ENCODE assay signal across 28 mouse cellular contexts in genomic region chr6:127591467-127591866, GRCm38 (mm10). TPM values are rescaled to one million over a fixed set of nuclear protein-coding genes. Genes with fewer than 3 reads are reported as not detected.
DNase-seq lines count a peak whose midpoint lies in the region; ATAC-seq and TF ChIP-seq lines count a peak whose summit lies in the region.
"Had no signal": no experiment of that assay in that cellular context is flagged by ENCODE, and none has a peak within 500 bp of the region (broad histone marks: within the 10 kb centered on the region; RNA-seq: fewer than 3 reads in every experiment).

No protein-coding gene starts in this region.

- H3K27me3 ChIP-seq in intestine, postnatal 0 days (replicated peaks; ENCODE audit: control insufficient read depth, insufficient read depth, low read length) = no peaks in the 10 kb centered on the region
- H3K27me3 ChIP-seq in liver, embryonic 14.5 days (ENCODE audit: control insufficient read depth, insufficient read depth, low read length) = no peaks in the 10 kb centered on the region
- H3K27me3 ChIP-seq: forebrain, embryonic 15.5 days; hindbrain, embryonic 13.5 days; lung, embryonic 15.5 days; neural tube, embryonic 15.5 days had no signal

- H3K4me2 ChIP-seq in intestine, postnatal 0 days (replicated peaks; ENCODE audit: low read depth) = no peak overlapping the region
- no peak overlapping the region for H3K4me2 ChIP-seq in liver, embryonic 14.5 days (ENCODE audit: low read depth)
- H3K4me2 ChIP-seq: forebrain, embryonic 15.5 days; heart, embryonic 12.5 days; hindbrain, embryonic 13.5 days; limb, embryonic 15.5 days; lung, embryonic 15.5 days; midbrain, embryonic 12.5 days; neural tube, embryonic 15.5 days had no signal

- peak; percentile 39 for DNase-seq in thymus, postnatal 4 days
- DNase-seq in thymus, postnatal 36 days = no peak
- no peak for DNase-seq in liver, embryonic 14.5 days (ENCODE audit: low read depth in 3 of 3, low spot score in 3 of 3)
- no peak for DNase-seq in urinary bladder, postnatal 4 days (ENCODE audit: low spot score in 2 of 2)
- no peak for DNase-seq in kidney, postnatal 4 days
- DNase-seq in embryo, embryonic 10.5 days (ENCODE audit: low spot score) = no peak
- DNase-seq: adrenal gland, adult 2 months; cerebellum, adult 2 months; cerebellum, postnatal 25 days; gastrocnemius, adult 2 months; gastrocnemius, postnatal 36 days; heart, adult 18-20 months; heart, postnatal 4 days; kidney, adult 8-10 months; layer of hippocampus, adult 9-11 months; spleen, adult 18-20 months had no signal

- no peak for TF ChIP-seq CTCF in intestine, postnatal 0 days (IDR thresholded peaks at IDR 0.05; ENCODE audit: low read depth)
- TF ChIP-seq CTCF in liver, embryonic 14.5 days (IDR thresholded peaks at IDR 0.05; ENCODE audit: low read depth) = no peak

- H3K4me3 ChIP-seq in intestine, postnatal 0 days (ENCODE audit: low read depth, low read length) = no peak overlapping the region
- no peak overlapping the region for H3K4me3 ChIP-seq in liver, embryonic 14.5 days (ENCODE audit: insufficient read depth in 1 of 2, low read depth in 2 of 2, low read length in 2 of 2)
- H3K4me3 ChIP-seq: forebrain, embryonic 15.5 days; gastrocnemius, adult 2 months; heart, embryonic 12.5 days; hindbrain, embryonic 13.5 days; limb, embryonic 10.5 days; limb, embryonic 15.5 days; lung, embryonic 15.5 days; midbrain, embryonic 12.5 days; neural tube, embryonic 15.5 days had no signal

- H3K9ac ChIP-seq in intestine, postnatal 0 days (ENCODE audit: low read depth, low read length) = no peak overlapping the region
- H3K9ac ChIP-seq in liver, embryonic 14.5 days (replicated peaks) = no peak overlapping the region
- H3K9ac ChIP-seq: forebrain, embryonic 15.5 days; heart, embryonic 12.5 days; hindbrain, embryonic 13.5 days; limb, embryonic 15.5 days; lung, embryonic 15.5 days; midbrain, embryonic 12.5 days; neural tube, embryonic 15.5 days had no signal

- H3K4me1 ChIP-seq in intestine, postnatal 0 days (replicated peaks; ENCODE audit: control insufficient read depth, insufficient read depth, low read length) = no peaks in the 10 kb centered on the region
- peaks cover 6 to 19% of the 10 kb centered on the region in 2 experiments for H3K4me1 ChIP-seq in liver, embryonic 14.5 days (replicated peaks; ENCODE audit: control insufficient read depth in 2 of 2, insufficient read depth in 2 of 2, low read length in 1 of 2)
- H3K4me1 ChIP-seq: limb, embryonic 15.5 days; lung, embryonic 15.5 days had no signal

- TF ChIP-seq EP300 in liver, embryonic 14.5 days (IDR thresholded peaks at IDR 0.05; ENCODE audit: low read depth) = peak; percentile 83

- WGBS in intestine, postnatal 0 days = 36% methylated on average over 3 of the region's 3 CpGs
- WGBS in liver, embryonic 14.5 days (ENCODE audit: insufficient replicate concordance) = 28% methylated on average over 3 of the region's 3 CpGs

- peak; percentile 47; the same call in 1 of the 2 replicates for ATAC-seq in intestine, postnatal 0 days
- ATAC-seq in liver, embryonic 14.5 days (ENCODE audit: insufficient read depth) = peak; percentile 87
- ATAC-seq in megakaryocyte-erythroid progenitor cell, adult 5-6 weeks (replicated peaks; ENCODE audit: low FRiP score, low TSS enrichment, poor library complexity, severe bottlenecking) = peak; percentile 73
- ATAC-seq: CD4-positive, CD25-positive, alpha-beta regulatory T cell, adult 4 months; forebrain, embryonic 15.5 days had no signal

- H3K27ac ChIP-seq in intestine, postnatal 0 days (ENCODE audit: low read depth, low read length) = no peak overlapping the region
- no peak overlapping the region for H3K27ac ChIP-seq in liver, embryonic 14.5 days
- H3K27ac ChIP-seq: forebrain, embryonic 15.5 days; gastrocnemius, adult 2 months; hindbrain, embryonic 13.5 days; kidney, postnatal 0 days; limb, embryonic 10.5 days; limb, embryonic 15.5 days; lung, embryonic 15.5 days; midbrain, embryonic 12.5 days; neural tube, embryonic 15.5 days had no signal

- H3K36me3 ChIP-seq in intestine, postnatal 0 days (ENCODE audit: control insufficient read depth, insufficient read depth) = no peaks in the 10 kb centered on the region
- H3K36me3 ChIP-seq in liver, embryonic 14.5 days (replicated peaks; ENCODE audit: control insufficient read depth, insufficient read depth, low read depth) = no peaks in the 10 kb centered on the region
- H3K36me3 ChIP-seq: forebrain, embryonic 15.5 days; heart, embryonic 12.5 days; hindbrain, embryonic 13.5 days; limb, embryonic 10.5 days; limb, embryonic 15.5 days; lung, embryonic 15.5 days; midbrain, embryonic 12.5 days; neural tube, embryonic 15.5 days had no signal

- no peaks in the 10 kb centered on the region for H3K9me3 ChIP-seq in intestine, postnatal 0 days (ENCODE audit: control insufficient read depth)
- H3K9me3 ChIP-seq in liver, embryonic 14.5 days (ENCODE audit: control insufficient read depth, low read length) = no peaks in the 10 kb centered on the region
- H3K9me3 ChIP-seq: forebrain, embryonic 15.5 days; hindbrain, embryonic 13.5 days; limb, embryonic 10.5 days; limb, embryonic 15.5 days; lung, embryonic 15.5 days; midbrain, embryonic 12.5 days; neural tube, embryonic 15.5 days had no signal

RNA-seq across cellular contexts. Expression of gene Cracr2a, which starts 30.3 kb away (rescaled TPM):
- 1.1 and 1.3 TPM in 2 replicates for polyA plus RNA-seq in intestine, postnatal 0 days (2015; fragmentation: Nextera tagmentation; extraction: Ambion mirVana)
- polyA plus RNA-seq in liver, embryonic 14.5 days (2012; rRNA removed) = 0.30 and 0.35 TPM in 2 replicates
- polyA plus RNA-seq in liver, embryonic 14.5 days (2014; fragmentation: Nextera tagmentation; extraction: Ambion mirVana) = 0.51 and 0.57 TPM in 2 replicates
- total RNA-seq in megakaryocyte-erythroid progenitor cell, adult 5-6 weeks (2014; fragmentation: Nextera tagmentation) = 6.5 and 8.9 TPM in 2 replicates
- total RNA-seq in megakaryocyte-erythroid progenitor cell, adult 5-6 weeks (2017) = 5.2 and 8.8 TPM in 2 replicates
